Mouse (Mus musculus): ENCODE results near the gene Mrpl23.

GRCm38 (mm10) chr7:142556089-142556476 is 23.6 kb downstream of the Mrpl23 start:
- TF ChIP-seq CTCF (conservative IDR thresholded peaks at IDR 0.05; ENCODE audit: low read length) (no peak), POU5F1 (IDR thresholded peaks at IDR 0.05; ENCODE audit: borderline replicate concordance, low read length) (no peak)

Measured in E14TG2a.4 (cell line).